Mouse (Mus musculus) retina, adult 2 months (tissue): Measurements from ENCODE around the gene Gm8765.
"Not testable (repeated sequence)": the region's sequence is repeated elsewhere in the genome, so short reads cannot be mapped to it uniquely, and the experiment has no call there.

ENCODE experiments used
- DNase-seq: peaks from one replicate; pipeline ENCODE4 v3.0.0-alpha.2; 2012; ENCODE audit warnings: low read depth, low spot score

The Gm8765 gene

DNA sequence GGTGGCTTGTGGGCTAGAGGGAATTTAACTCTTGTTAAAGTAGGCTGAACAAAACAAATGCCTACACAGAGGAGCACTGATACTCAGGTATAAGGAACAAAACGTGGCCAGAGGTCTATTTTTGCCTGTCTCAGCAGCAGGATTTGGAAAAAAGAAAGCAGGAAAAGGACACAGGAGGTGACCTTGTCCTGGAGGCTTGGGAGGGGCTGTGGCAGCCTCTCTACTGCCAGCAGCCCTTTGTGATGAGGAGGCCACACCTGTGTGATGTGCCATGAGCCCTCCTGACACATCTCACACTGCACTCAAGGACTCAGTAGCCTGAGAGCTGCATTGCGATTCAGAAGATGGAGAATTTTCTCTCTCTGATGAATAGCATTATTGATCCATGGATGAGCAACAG, at the start of gene Gm8765:
Gm8765 (plus strand) TSS at position 301 of the 400 bp plus-strand sequence.
- DNase-seq, result not testable (repeated sequence)

DNA sequence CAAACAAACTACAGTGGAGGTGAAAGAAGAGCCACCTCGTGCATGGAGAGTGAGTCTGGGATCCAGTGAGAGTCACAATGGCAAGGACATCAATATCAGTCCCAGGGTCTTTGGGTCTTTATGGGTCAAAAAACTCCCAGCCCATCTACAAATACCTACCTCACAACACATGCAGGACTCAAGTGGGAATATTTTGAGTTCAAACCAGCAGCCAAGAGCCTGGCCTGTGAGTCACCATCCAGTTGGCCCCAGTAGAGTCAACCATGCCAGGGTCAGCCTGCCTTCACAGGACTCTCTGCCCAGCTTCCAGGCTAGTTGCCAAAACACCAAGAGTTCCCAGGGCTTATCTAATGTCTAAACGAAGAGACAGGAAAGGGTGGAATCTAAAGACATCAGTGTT, 49.3 kb upstream of the Gm8765 start:
- DNase-seq, result not testable (repeated sequence)

GRCm38 (mm10) chr13:50750282-50750681, 52.2 kb downstream of the Gm8765 start:
- not testable (repeated sequence) for DNase-seq

DNA sequence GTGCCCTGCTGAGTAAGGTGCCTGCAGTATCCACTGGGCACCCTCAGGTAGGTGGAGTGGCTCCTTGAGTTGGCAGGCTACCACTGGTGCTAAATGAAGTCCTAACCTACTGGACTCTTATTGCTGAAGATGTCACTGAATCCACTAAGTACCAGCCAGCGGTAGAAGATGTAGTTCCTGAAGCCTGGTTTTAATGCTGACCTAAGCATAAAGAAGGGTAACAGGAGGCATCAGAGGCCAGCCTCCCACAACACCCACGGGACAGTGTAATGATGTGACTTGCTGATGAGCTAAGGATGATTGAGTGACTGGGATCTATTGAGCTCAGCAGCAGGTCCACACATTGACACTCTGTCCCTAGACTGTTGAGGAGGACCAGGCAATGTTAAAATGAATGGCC, 53.6 kb downstream of the Gm8765 start:
- no peak for DNase-seq

DNA sequence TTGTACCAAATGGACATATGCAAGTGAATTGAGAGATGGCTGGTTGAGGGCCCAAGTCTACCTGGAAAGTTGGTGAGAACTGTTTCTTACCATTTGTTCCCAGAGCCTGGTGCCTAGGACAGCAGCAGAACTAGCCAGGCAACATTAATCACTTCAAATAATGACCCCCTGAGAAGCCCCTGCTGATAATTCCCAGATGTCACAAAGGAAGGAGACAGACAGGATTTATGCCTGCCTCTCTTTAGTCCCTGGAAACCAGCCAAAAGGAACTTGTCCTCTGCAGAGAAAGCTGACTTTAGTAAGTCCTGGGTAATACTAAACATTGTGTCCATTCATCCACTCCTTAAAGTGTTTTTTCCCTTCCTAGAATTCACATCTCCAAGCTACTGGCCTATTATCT, 54.8 kb downstream of the Gm8765 start:
- not testable (repeated sequence) for DNase-seq
